Mouse (Mus musculus) kidney, adult 2 months (tissue): ENCODE data around the gene Sema4d.

ENCODE experiments used
- CTCF ChIP-seq: fragments of 200-500 bp; conservative IDR thresholded peaks from 2 replicates; pipeline ENCODE4 v1.5.1; 2011; ENCODE audit warnings: low read depth, mild to moderate bottlenecking, control low read depth, low read length, moderate library complexity, mixed read lengths; ENCODE audit not compliant: insufficient read depth, insufficient read length
- POLR2A ChIP-seq: fragments of 200-500 bp; IDR thresholded peaks from one replicate; pipeline ENCODE4 v1.6.1; 2011; ENCODE audit warnings: low read depth, low read length, control low read depth

DNA sequence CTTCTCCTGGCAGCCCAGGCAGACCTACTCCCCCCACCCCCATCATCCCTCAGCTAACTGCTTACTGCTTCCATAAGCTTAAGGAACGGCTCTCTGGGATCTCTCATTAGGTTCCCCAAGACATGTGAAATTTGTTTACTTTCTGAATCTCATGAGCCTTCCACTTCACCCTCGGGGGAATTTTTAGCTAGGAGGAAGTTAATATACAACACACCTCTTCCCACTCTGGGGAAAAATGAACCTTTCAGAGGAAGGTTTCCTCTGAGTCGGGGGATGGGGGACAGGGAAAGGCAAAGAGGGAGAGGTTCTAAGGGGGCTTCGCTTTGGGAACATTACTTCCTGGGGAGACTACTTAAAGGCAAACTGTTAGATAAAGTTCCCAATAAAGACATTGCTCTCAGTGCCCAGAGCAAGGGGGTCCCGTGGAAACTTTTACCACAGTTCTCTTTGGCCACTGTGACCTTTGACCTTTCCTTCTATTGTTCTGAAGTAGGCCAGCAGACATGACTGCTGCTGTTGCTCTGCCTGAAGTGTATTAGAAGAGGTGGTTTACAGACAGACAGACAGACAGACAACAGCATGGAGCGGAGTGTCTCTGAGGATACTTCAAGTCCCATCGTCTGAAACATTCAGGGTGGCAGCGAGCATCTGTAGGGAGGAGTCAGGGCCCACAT, 30.4 kb upstream of the Sema4d start:
- no peak for TF ChIP-seq CTCF
- no peak for TF ChIP-seq POLR2A
